Mouse (Mus musculus): ENCODE measurements around the gene Rcor1.

GRCm38 (mm10) chr12:111145269-111145668 is 106.1 kb downstream of the Rcor1 start:
- TF ChIP-seq CTCF (IDR thresholded peaks at IDR 0.05; ENCODE audit: low read depth) (no peak), EP300 (IDR thresholded peaks at IDR 0.05; ENCODE audit: low read depth) (no peak)

Measured in liver, postnatal 0 days (tissue).